Mouse (Mus musculus) heart, postnatal 0 days (tissue): ENCODE measurements around the gene Fam107b. TPM values are rescaled to one million over a fixed set of nuclear protein-coding genes. Genes with fewer than 3 reads are reported as not detected.

ENCODE experiments used
- ATAC-seq: fragments of 200-750 bp; cut with Nextera tagmentation; 2 replicates; pipeline ENCODE4 v1.8.0; 2017; ENCODE audit warnings: low read depth, moderate number of reproducible peaks, moderate library complexity; ENCODE audit not compliant: insufficient read depth
- DNase-seq: peaks from one replicate; pipeline ENCODE4 v3.0.0-alpha.2; 2016; ENCODE audit warnings: low spot score
- H3K27ac ChIP-seq: fragments of 300-500 bp; sonication (generic); 2 replicates; pipeline ENCODE4 v1.5.1; 2014; ENCODE audit warnings: low read depth, mild to moderate bottlenecking
- H3K27me3 ChIP-seq: fragments of 300-500 bp; sonication (generic); 2 replicates; pipeline ENCODE4 v1.6.1; 2014; ENCODE audit warnings: low read length, mixed read lengths; ENCODE audit not compliant: control insufficient read depth, insufficient read depth
- H3K36me3 ChIP-seq: fragments of 300-500 bp; sonication (generic); replicated peaks from 2 replicates; pipeline ENCODE4 v1.6.1; 2014; ENCODE audit warnings: low read length, mixed read lengths; ENCODE audit not compliant: control insufficient read depth, insufficient read depth
- H3K4me1 ChIP-seq: fragments of 300-500 bp; sonication (generic); 2 replicates; pipeline ENCODE4 v1.6.1; 2014; ENCODE audit warnings: antibody characterized with exemption; ENCODE audit not compliant: control insufficient read depth, insufficient read depth
- H3K4me2 ChIP-seq: fragments of 300-500 bp; sonication (generic); 2 replicates; pipeline ENCODE4 v1.6.1; 2014; ENCODE audit warnings: low read depth, mild to moderate bottlenecking, low read length, moderate library complexity
- H3K4me3 ChIP-seq: fragments of 300-500 bp; sonication (generic); 2 replicates; pipeline ENCODE4 v1.5.1; 2014; ENCODE audit warnings: low read depth, low read length
- H3K9ac ChIP-seq: fragments of 300-500 bp; sonication (generic); replicated peaks from 2 replicates; pipeline ENCODE4 v1.6.1; 2014; ENCODE audit warnings: low read depth, low read length, mixed read lengths
- H3K9me3 ChIP-seq: fragments of 300-500 bp; sonication (generic); replicated peaks from 2 replicates; pipeline ENCODE4 v1.6.1; 2016; ENCODE audit warnings: low read length; ENCODE audit not compliant: control insufficient read depth
- CTCF ChIP-seq: IDR thresholded peaks from 2 replicates; pipeline ENCODE4 v1.5.1; 2016; ENCODE audit warnings: antibody characterized with exemption, control low read depth, low read depth
- EP300 ChIP-seq: IDR thresholded peaks from 2 replicates; pipeline ENCODE4 v1.6.1; 2016; ENCODE audit warnings: antibody characterized with exemption, low read depth
- WGBS: fragments of 180-500 bp; shearing (Covaris S2); extraction: QIAGEN DNeasy Blood & Tissue Kit; methylation state at CpG from one replicate; pipeline ENCODE4 v1.1.7; 2014; 5-methylcytosine and 5-hydroxymethylcytosine counted together
- polyA plus RNA-seq: library from polyadenylated mRNA; unstranded; fragments of >200 nt; fragmentation: Nextera tagmentation; extraction: Ambion mirVana; gene quantifications from 2 replicates; pipeline ENCODE4 v1.2.1, GENCODE M21; 2015
- total RNA-seq: library from RNA; depleted of rRNA; stranded (reverse); fragments of >200 nt; gene quantifications from 2 replicates; pipeline ENCODE4 v1.2.3, GENCODE M21; 2014; ENCODE audit warnings: low replicate concordance

The Fam107b gene
- total and polyA plus RNA-seq, 2 experiments from 2014 or later = 9.2 to 18.5 TPM

- Histone ChIP-seq H3K9me3 (no peaks in the 10 kb centered on the region), H3K4me1 (peaks cover 27% of the 10 kb centered on the region), H3K4me2 (no peak overlapping the region), H3K27ac (no peak overlapping the region), H3K36me3 (no peaks in the 10 kb centered on the region), H3K27me3 (no peaks in the 10 kb centered on the region), H3K9ac (no peak overlapping the region), H3K4me3 (no peak overlapping the region)
- DNase-seq (no peak), ATAC-seq (no peak)
- 83% methylated on average over 5 of the region's 5 CpGs for WGBS
- no peak for TF ChIP-seq CTCF
- no peak for TF ChIP-seq EP300
Measured at GRCm38 (mm10) chr2:3752893-3753292, 182.6 kb downstream of the Fam107b start.

- no peaks in the 10 kb centered on the region for H3K27me3 ChIP-seq
- no peak; the same call in 1 of the 2 replicates for ATAC-seq
- no peaks in the 10 kb centered on the region for H3K9me3 ChIP-seq
- WGBS = 5% methylated on average over 2 of the region's 2 CpGs
- H3K4me1 ChIP-seq = peaks cover 19% of the 10 kb centered on the region
- H3K27ac ChIP-seq = no peak overlapping the region
- DNase-seq = peak; percentile 64
- TF ChIP-seq EP300 = no peak
- TF ChIP-seq CTCF = no peak
- H3K36me3 ChIP-seq = no peaks in the 10 kb centered on the region
- H3K9ac ChIP-seq = no peak overlapping the region
- no peak overlapping the region for H3K4me3 ChIP-seq
- H3K4me2 ChIP-seq = no peak overlapping the region
Measured at GRCm38 (mm10) chr2:3753749-3754148, 183.5 kb downstream of the Fam107b start.

- H3K4me3 ChIP-seq = no peak overlapping the region
- peaks cover 12% of the 10 kb centered on the region; the same call in 1 of the 2 replicates for H3K4me1 ChIP-seq
- 76% methylated on average over 5 of the region's 5 CpGs for WGBS
- H3K9me3 ChIP-seq = no peaks in the 10 kb centered on the region
- no peak overlapping the region for H3K4me2 ChIP-seq
- DNase-seq (no peak), ATAC-seq (no peak)
- no peak for TF ChIP-seq EP300
- TF ChIP-seq CTCF = no peak
- no peak overlapping the region for H3K9ac ChIP-seq
- H3K27me3 ChIP-seq = no peaks in the 10 kb centered on the region
- H3K27ac ChIP-seq = no peak overlapping the region
- no peaks in the 10 kb centered on the region for H3K36me3 ChIP-seq
Measured at GRCm38 (mm10) chr2:3755936-3756335, 185.6 kb downstream of the Fam107b start.

- peak; percentile 5; the same call in 1 of the 2 replicates for TF ChIP-seq CTCF
- TF ChIP-seq EP300 = no peak
- no peak for ATAC-seq
- no peak overlapping the region for H3K9ac ChIP-seq
- no peaks in the 10 kb centered on the region for H3K9me3 ChIP-seq
- H3K27ac ChIP-seq = no peak overlapping the region
- 87% methylated on average over 6 of the region's 6 CpGs for WGBS
- no peak overlapping the region for H3K4me3 ChIP-seq
- H3K27me3 ChIP-seq = no peaks in the 10 kb centered on the region
- H3K4me1 ChIP-seq = peaks cover 16% of the 10 kb centered on the region
- no peak for DNase-seq
- H3K4me2 ChIP-seq = no peak overlapping the region
- H3K36me3 ChIP-seq = no peaks in the 10 kb centered on the region
Measured at GRCm38 (mm10) chr2:3758406-3758805, 188.1 kb downstream of the Fam107b start.

GRCm38 (mm10) chr2:3760234-3760836 is 190.0 kb downstream of the Fam107b start:
- Histone ChIP-seq H3K36me3 (no peaks in the 10 kb centered on the region), H3K9me3 (no peaks in the 10 kb centered on the region), H3K4me1 (peaks cover 24% of the 10 kb centered on the region), H3K4me2 (no peak overlapping the region), H3K27ac (no peak overlapping the region), H3K9ac (no peak overlapping the region), H3K27me3 (no peaks in the 10 kb centered on the region), H3K4me3 (no peak overlapping the region)
- ATAC-seq = no peak
- no peak for DNase-seq
- 61% methylated on average over 6 of the region's 6 CpGs for whole genome bisulfite sequencing
- no peak for TF ChIP-seq EP300

GRCm38 (mm10) chr2:3764136-3764535 is 193.8 kb downstream of the Fam107b start:
- Histone ChIP-seq H3K4me3 (no peak overlapping the region), H3K27me3 (no peaks in the 10 kb centered on the region), H3K9me3 (no peaks in the 10 kb centered on the region), H3K36me3 (no peaks in the 10 kb centered on the region), H3K9ac (no peak overlapping the region), H3K4me1 (peaks cover 36% of the 10 kb centered on the region), H3K27ac (peak overlapping the region; percentile 26), H3K4me2 (no peak overlapping the region; the same call in 1 of the 2 replicates)
- TF ChIP-seq EP300 (no peak), CTCF (no peak)
- ATAC-seq (no peak), DNase-seq (peak; percentile 28)
- WGBS = 15% methylated on average over 6 of the region's 6 CpGs
